Mouse (Mus musculus) CH12.LX (cell line): ENCODE data around the gene Nufip2. TPM values are rescaled to one million over a fixed set of nuclear protein-coding genes. Genes with fewer than 3 reads are reported as not detected.
A peak's percentile ranks its signal among the peaks of the same experiment; 100 is the strongest.

Experiments
- DNase-seq: peaks from one replicate; pipeline ENCODE4 v3.0.0-alpha.2; 2013; ENCODE audit errors: extremely low read depth
- H3K27ac ChIP-seq: 2 replicates; pipeline ENCODE4 v1.5.1; 2012; ENCODE audit warnings: low read depth, mild to moderate bottlenecking, control low read depth, moderate library complexity; ENCODE audit not compliant: insufficient read depth
- H3K27me3 ChIP-seq: replicated peaks from 2 replicates; pipeline ENCODE3; 2012; ENCODE audit warnings: inconsistent platforms
- H3K36me3 ChIP-seq, 2 experiments: replicated peaks in 1 of 2; 2 replicates each; pipeline versions ENCODE3 to v1.6.1; 2012; ENCODE audit warnings: inconsistent platforms in 1 of 2, low read length in 1 of 2, mild to moderate bottlenecking in 1 of 2, mixed read lengths in 1 of 2, moderate library complexity in 1 of 2; ENCODE audit not compliant: control insufficient read depth in 1 of 2, insufficient read depth in 1 of 2
- H3K4me1 ChIP-seq, 2 experiments: 2 replicates each; pipeline ENCODE4 v1.6.1; 2012; ENCODE audit warnings: inconsistent platforms in 1 of 2, moderate library complexity in 1 of 2; ENCODE audit not compliant: insufficient read depth in 2 of 2, control insufficient read depth in 1 of 2
- H3K4me2 ChIP-seq: 2 replicates; pipeline ENCODE4 v1.6.1; 2012; ENCODE audit warnings: low read depth, mild to moderate bottlenecking, control low read depth; ENCODE audit not compliant: poor library complexity, insufficient read depth, severe bottlenecking
- H3K4me3 ChIP-seq, 3 experiments: fragments of 150-350 bp in 1 of 3; sonication (generic) in 1 of 3; replicated peaks in 1 of 3; 2 replicates each; pipeline versions ENCODE3 to v1.5.1; 2011 to 2012; ENCODE audit warnings: low read depth in 2 of 3, low read length in 2 of 3, mild to moderate bottlenecking in 2 of 3, moderate library complexity in 2 of 3, control low read depth in 1 of 3, improper control_type of control experiment in 1 of 3, inconsistent platforms in 1 of 3, mixed read lengths in 1 of 3; ENCODE audit not compliant: poor library complexity in 1 of 3
- H3K79me2 ChIP-seq: replicated peaks from 2 replicates; pipeline ENCODE4 v1.6.1; 2012; ENCODE audit warnings: mild to moderate bottlenecking, moderate library complexity; ENCODE audit not compliant: control insufficient read depth, poor library complexity, insufficient read depth, severe bottlenecking; ENCODE audit errors: extremely low read depth
- H3K9ac ChIP-seq: 2 replicates; pipeline ENCODE4 v1.6.1; 2012; ENCODE audit warnings: low read depth, mild to moderate bottlenecking, control low read depth, moderate library complexity; ENCODE audit not compliant: insufficient read depth
- H3K9me3 ChIP-seq: replicated peaks from 2 replicates; pipeline ENCODE3; 2012; ENCODE audit warnings: low read length, inconsistent platforms, mixed read lengths
- BHLHE40 ChIP-seq: IDR thresholded peaks from 2 replicates; pipeline ENCODE4 v1.6.1; 2011; ENCODE audit warnings: mild to moderate bottlenecking, low read depth, low read length, improper control_type of control experiment
- CHD2 ChIP-seq: IDR thresholded peaks from 2 replicates; pipeline ENCODE4 v1.6.1; 2011; ENCODE audit warnings: low read length, improper control_type of control experiment
- CTCF ChIP-seq, 2 experiments: IDR thresholded peaks in 1 of 2; conservative IDR thresholded peaks in 1 of 2; 2 replicates each; pipeline ENCODE4 v1.5.1; 2011 to 2012; ENCODE audit warnings: low read depth in 2 of 2, low read length in 2 of 2, improper control_type of control experiment in 1 of 2, inconsistent platforms in 1 of 2, mild to moderate bottlenecking in 1 of 2, moderate library complexity in 1 of 2
- ELF1 ChIP-seq: IDR thresholded peaks from 2 replicates; pipeline ENCODE4 v1.6.1; 2014; ENCODE audit warnings: low read depth, mild to moderate bottlenecking, inconsistent platforms, low read length, improper control_type of control experiment
- EP300 ChIP-seq: IDR thresholded peaks from 2 replicates; pipeline ENCODE4 v1.6.1; 2011; ENCODE audit warnings: low read length, improper control_type of control experiment
- ETS1 ChIP-seq: conservative IDR thresholded peaks from 2 replicates; pipeline ENCODE4 v1.6.1; 2012; ENCODE audit warnings: low read depth, mild to moderate bottlenecking, inconsistent platforms, low read length, improper control_type of control experiment, moderate library complexity
- HCFC1 ChIP-seq: IDR thresholded peaks from 2 replicates; pipeline ENCODE4 v1.6.1; 2012; ENCODE audit warnings: low read depth, mild to moderate bottlenecking, inconsistent platforms, low read length, improper control_type of control experiment
- JUN ChIP-seq: IDR thresholded peaks from 2 replicates; pipeline ENCODE4 v1.6.1; 2011; ENCODE audit warnings: low read depth, mild to moderate bottlenecking, low read length, improper control_type of control experiment, moderate library complexity; ENCODE audit not compliant: insufficient read depth
- JUND ChIP-seq: conservative IDR thresholded peaks from 2 replicates; pipeline ENCODE4 v1.6.1; 2011; ENCODE audit warnings: low read depth, low read length, improper control_type of control experiment
- KAT2A ChIP-seq: IDR thresholded peaks from 2 replicates; pipeline ENCODE4 v1.6.1; 2012; ENCODE audit warnings: low read length, improper control_type of control experiment, inconsistent platforms; ENCODE audit not compliant: insufficient replicate concordance
- MAFK ChIP-seq: IDR thresholded peaks from 2 replicates; pipeline ENCODE4 v1.6.1; 2011; ENCODE audit warnings: low read length, improper control_type of control experiment; ENCODE audit not compliant: insufficient replicate concordance
- MAX ChIP-seq: IDR thresholded peaks from 2 replicates; pipeline ENCODE4 v1.6.1; 2011; ENCODE audit warnings: low read length, improper control_type of control experiment
- MAZ ChIP-seq: IDR thresholded peaks from 2 replicates; pipeline ENCODE4 v1.6.1; 2012; ENCODE audit warnings: low read depth, mild to moderate bottlenecking, inconsistent platforms, low read length, improper control_type of control experiment, moderate library complexity
- MEF2A ChIP-seq: IDR thresholded peaks from 2 replicates; pipeline ENCODE4 v1.6.1; 2014; ENCODE audit warnings: low read depth, mild to moderate bottlenecking, inconsistent platforms, low read length, improper control_type of control experiment, borderline replicate concordance
- MXI1 ChIP-seq: IDR thresholded peaks from 2 replicates; pipeline ENCODE4 v1.6.1; 2011; ENCODE audit warnings: mild to moderate bottlenecking, low read depth, low read length, improper control_type of control experiment
- MYC ChIP-seq: IDR thresholded peaks from 2 replicates; pipeline ENCODE4 v1.6.1; 2011; ENCODE audit warnings: low read depth, mild to moderate bottlenecking, improper control_type of control experiment, low read length
- NELFE ChIP-seq: IDR thresholded peaks from 2 replicates; pipeline ENCODE4 v1.6.1; 2011; ENCODE audit warnings: low read depth, low read length, improper control_type of control experiment
- NRF1 ChIP-seq: IDR thresholded peaks from 2 replicates; pipeline ENCODE4 v1.6.1; 2014; ENCODE audit warnings: low read depth, mild to moderate bottlenecking, inconsistent platforms, low read length, improper control_type of control experiment, moderate library complexity
- PAX5 ChIP-seq: IDR thresholded peaks from 2 replicates; pipeline ENCODE4 v1.6.1; 2012; ENCODE audit warnings: low read length, inconsistent platforms, mixed read lengths
- POLR2A ChIP-seq: IDR thresholded peaks from 2 replicates; pipeline ENCODE4 v1.6.1; 2011; ENCODE audit warnings: low read depth, mild to moderate bottlenecking, improper control_type of control experiment, low read length
- POLR2AphosphoS2 ChIP-seq: IDR thresholded peaks from 2 replicates; pipeline ENCODE4 v1.6.1; 2011; ENCODE audit warnings: low read depth, low read length, improper control_type of control experiment
- RAD21 ChIP-seq: IDR thresholded peaks from 2 replicates; pipeline ENCODE4 v1.6.1; 2011; ENCODE audit warnings: low read depth, mild to moderate bottlenecking, low read length, improper control_type of control experiment, moderate library complexity
- RCOR1 ChIP-seq: conservative IDR thresholded peaks from 2 replicates; pipeline ENCODE4 v1.6.1; 2012; ENCODE audit warnings: low read depth, mild to moderate bottlenecking, inconsistent platforms, low read length, improper control_type of control experiment
- SIN3A ChIP-seq: IDR thresholded peaks from 2 replicates; pipeline ENCODE4 v1.6.1; 2012; ENCODE audit warnings: low read length, improper control_type of control experiment, inconsistent platforms
- SMC3 ChIP-seq: IDR thresholded peaks from 2 replicates; pipeline ENCODE4 v1.6.1; 2011; ENCODE audit warnings: low read depth, low read length, improper control_type of control experiment
- TCF12 ChIP-seq: IDR thresholded peaks from 2 replicates; pipeline ENCODE4 v1.6.1; 2014; ENCODE audit warnings: low read depth, mild to moderate bottlenecking, inconsistent platforms, low read length, improper control_type of control experiment
- UBTF ChIP-seq: IDR thresholded peaks from 2 replicates; pipeline ENCODE4 v1.6.1; 2012; ENCODE audit warnings: low read depth, mild to moderate bottlenecking, inconsistent platforms, low read length, improper control_type of control experiment, moderate library complexity
- USF1 ChIP-seq: IDR thresholded peaks from 2 replicates; pipeline ENCODE4 v1.6.1; 2014; ENCODE audit warnings: low read depth, mild to moderate bottlenecking, inconsistent platforms, low read length, improper control_type of control experiment
- USF2 ChIP-seq: conservative IDR thresholded peaks from 2 replicates; pipeline ENCODE4 v1.6.1; 2011; ENCODE audit warnings: low read depth, low read length, improper control_type of control experiment
- ZKSCAN1 ChIP-seq: IDR thresholded peaks from 2 replicates; pipeline ENCODE4 v1.6.1; 2012; ENCODE audit warnings: low read depth, inconsistent platforms, low read length, improper control_type of control experiment, borderline replicate concordance
- ZMIZ1 ChIP-seq: IDR thresholded peaks from 2 replicates; pipeline ENCODE4 v1.6.1; 2012; ENCODE audit warnings: low read depth, mild to moderate bottlenecking, inconsistent platforms, low read length, improper control_type of control experiment
- dilution Hi-C: fragments of 300-500 bp; cut with MboI; formaldehyde crosslinking; loops from 2 replicates; pipeline ENCODE4 v1.14.3; 2020; ENCODE audit warnings: low sequenced_read_pairs; ENCODE audit not compliant: extremely low pct_unique_long_range_greater_than_20kb, extremely low pct_ligation_motif_present
- in situ Hi-C: fragments of 300-500 bp; cut with MboI; formaldehyde crosslinking; loops from 3 replicates; pipeline ENCODE4 v1.14.3; 2019; ENCODE audit warnings: low sequenced_read_pairs, low pct_ligation_motif_present, low pct_unique_long_range_greater_than_20kb, mixed read lengths
- polyA plus RNA-seq: library from polyadenylated mRNA; unstranded; fragments of >175 nt; gene quantifications from 2 replicates; pipeline ENCODE4 v1.2.1, GENCODE M21; 2012; ENCODE audit warnings: low read depth; ENCODE audit not compliant: insufficient read length
- total RNA-seq, 2 experiments: library from RNA; depleted of rRNA; stranded (reverse); fragments of 300-350 nt in 1 of 2; fragments of >200 nt in 1 of 2; gene quantifications; 2 replicates each; pipeline ENCODE4 v1.2.3; 2012 to 2014

The Nufip2 gene
- total and polyA plus RNA-seq, 3 experiments, result 29.6 to 53.6 (median 41.2) TPM

DNA sequence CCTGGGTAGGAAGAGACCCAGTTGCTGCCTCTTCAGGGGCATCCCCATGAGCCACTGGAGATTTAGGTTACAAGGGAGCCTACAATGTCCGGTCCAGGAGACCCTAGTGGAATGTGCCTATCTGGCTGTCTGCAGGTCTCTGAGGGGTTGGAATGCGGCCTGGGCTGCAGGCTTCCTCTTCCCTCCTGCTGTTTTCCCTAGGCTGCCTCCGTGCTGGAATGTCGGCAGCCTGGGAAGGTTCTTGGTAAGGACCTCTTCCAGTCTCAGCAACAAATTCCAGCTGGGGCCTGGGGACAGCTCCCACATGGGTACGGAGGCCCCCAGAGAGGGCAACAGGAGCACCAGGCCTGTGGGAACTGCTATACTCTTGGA lies 99.4 kb downstream of the Nufip2 start:
- Histone ChIP-seq H3K4me1 (peaks cover 8 to 44% of the 10 kb centered on the region in 2 experiments), H3K36me3 (peaks cover 0 to 5% of the 10 kb centered on the region in 2 experiments), H3K4me3 (no peak overlapping the region), H3K4me2 (no peak overlapping the region), H3K79me2 (no peaks in the 10 kb centered on the region), H3K27ac (no peak overlapping the region), H3K9me3 (no peaks in the 10 kb centered on the region), H3K27me3 (no peaks in the 10 kb centered on the region), H3K9ac (no peak overlapping the region)
- no peak for DNase-seq
- dilution Hi-C loops (no loop called here), in situ Hi-C loops (loop anchor here (5.0 to 25.0 kb wide), 2 partner anchors 38 to 673 kb away; no protein-coding TSS in a partner anchor)
- TF ChIP-seq CTCF (conservative IDR thresholded peaks at IDR 0.05 in 1 of 2, IDR thresholded peaks at IDR 0.05 in 1 of 2; ENCODE audit: low read depth in 2 of 2, low read length in 2 of 2) (no peak), PAX5 (no peak), MAFK (no peak), SIN3A (no peak), MAZ (no peak), SMC3 (no peak), MXI1 (no peak), ETS1 (no peak), POLR2A (no peak), ZMIZ1 (no peak), POLR2AphosphoS2 (no peak), UBTF (no peak), KAT2A (no peak), JUN (no peak)

DNA sequence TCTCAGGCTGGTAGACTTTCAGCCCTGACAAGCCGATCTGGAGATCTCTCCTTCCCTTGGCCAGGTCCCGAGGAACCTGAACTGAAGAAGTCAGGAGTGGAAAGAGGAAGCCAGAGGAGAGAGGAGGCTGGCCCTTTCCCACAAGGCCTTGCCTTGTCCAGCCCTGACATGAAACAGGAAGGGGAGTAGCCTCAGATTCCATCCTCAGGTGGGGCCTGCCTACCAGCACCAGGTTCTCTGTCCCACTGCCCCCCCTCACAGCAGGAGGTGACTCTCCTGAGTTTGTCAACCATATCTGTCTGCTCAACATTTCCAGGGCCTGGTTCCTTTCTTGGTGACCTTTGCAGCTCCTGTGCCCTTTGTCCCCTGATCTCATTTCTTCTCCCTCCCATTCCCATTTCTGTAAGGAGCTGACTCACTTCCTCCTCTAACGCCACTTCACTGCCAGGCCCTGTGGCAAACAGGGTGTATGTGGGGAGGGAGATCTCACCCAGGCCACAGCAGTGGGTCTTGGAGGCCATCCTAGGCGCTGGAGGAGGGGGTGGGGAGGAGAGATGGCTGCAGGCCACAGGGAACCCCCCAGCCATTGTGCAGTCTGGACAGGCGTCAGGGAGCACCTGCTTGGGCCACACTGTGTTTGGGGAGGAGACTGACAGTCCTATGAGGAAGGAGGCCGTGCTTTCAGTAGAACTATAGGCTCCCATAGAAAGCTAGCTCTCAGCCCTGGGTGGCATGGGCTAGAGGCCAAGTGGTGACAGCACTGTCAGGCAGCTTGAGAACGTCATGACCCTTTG lies 100.0 kb downstream of the Nufip2 start:
- Histone ChIP-seq H3K79me2 (no peaks in the 10 kb centered on the region), H3K36me3 (peaks cover 0 to 4% of the 10 kb centered on the region in 2 experiments), H3K4me3 (no peak overlapping the region), H3K9me3 (no peaks in the 10 kb centered on the region), H3K27me3 (no peaks in the 10 kb centered on the region), H3K4me2 (no peak overlapping the region), H3K9ac (no peak overlapping the region), H3K4me1 (peaks cover 8 to 50% of the 10 kb centered on the region in 2 experiments), H3K27ac (no peak overlapping the region)
- dilution Hi-C loops (no loop called here), in situ Hi-C loops (loop anchor here (5.0 to 25.0 kb wide), 2 partner anchors 39 to 674 kb away; no protein-coding TSS in a partner anchor)
- peak; percentile 48 for DNase-seq
- TF ChIP-seq USF1, result no peak
- TF ChIP-seq NRF1, result no peak
- no peak for TF ChIP-seq TCF12
- TF ChIP-seq MEF2A, result no peak
- TF ChIP-seq ELF1, result peak; percentile 31; the same call in 1 of the 2 replicates
- no peak for TF ChIP-seq ZKSCAN1
- TF ChIP-seq PAX5, result no peak
- TF ChIP-seq EP300, result no peak
- TF ChIP-seq CHD2, result no peak
- peak; percentile 25; the same call in 1 of the 2 replicates for TF ChIP-seq HCFC1
- peak; percentile 27; the same call in 1 of the 2 replicates for TF ChIP-seq POLR2A
- no peak for TF ChIP-seq JUND
- TF ChIP-seq KAT2A, result no peak
- TF ChIP-seq MAX, result no peak
- no peak for TF ChIP-seq BHLHE40
- no peak for TF ChIP-seq MYC
- no peak for TF ChIP-seq ETS1
- no peak for TF ChIP-seq RCOR1
- TF ChIP-seq JUN, result no peak
- TF ChIP-seq USF2, result no peak
- no peak for TF ChIP-seq NELFE
- TF ChIP-seq MAFK, result no peak
- no peak for TF ChIP-seq SMC3
- TF ChIP-seq RAD21, result no peak
- no peak for TF ChIP-seq MAZ
